In genomic region chrX:135839397-135840391, GRCm38 (mm10) we compare ENCODE assay signal across 8 mouse cellular contexts. TPM values are rescaled to one million over a fixed set of nuclear protein-coding genes. Genes with fewer than 3 reads are reported as not detected.
A peak's percentile ranks its signal among the peaks of the same experiment; 100 is the strongest.
DNase-seq lines count a peak whose midpoint lies in the region; ATAC-seq and TF ChIP-seq lines count a peak whose summit lies in the region.
"Not testable (repeated sequence)": the region's sequence is repeated elsewhere in the genome, so short reads cannot be mapped to it uniquely, and the experiment has no call there.

No protein-coding gene starts in this region.

- not testable (repeated sequence) for TF ChIP-seq POLR2A in MEL (IDR thresholded peaks at IDR 0.05; ENCODE audit: control insufficient read depth in 1 of 2, insufficient read depth in 1 of 2, low read depth in 1 of 2, low read length in 2 of 2, poor library complexity in 1 of 2)

- 23% methylated on average over 14 of the region's 17 CpGs for WGBS in forebrain, embryonic 16.5 days
- WGBS in liver, embryonic 15.5 days (ENCODE audit: insufficient replicate concordance), result 23% methylated on average over 16 of the region's 17 CpGs

- H3K4me1 ChIP-seq in MEL (ENCODE audit: control insufficient read depth in 1 of 2, insufficient read depth in 2 of 2, low read length in 2 of 2); forebrain, embryonic 16.5 days (replicated peaks; ENCODE audit: control insufficient read depth, insufficient read depth, low read length); liver, embryonic 15.5 days (replicated peaks): not testable (repeated sequence)

- peak; percentile 21 for ATAC-seq in forebrain, embryonic 16.5 days
- not testable (repeated sequence) for ATAC-seq in liver, embryonic 15.5 days (ENCODE audit: insufficient read depth)

- peak overlapping the region; percentile 61 for H3K4me2 ChIP-seq in forebrain, embryonic 16.5 days (ENCODE audit: low read length)
- H3K4me2 ChIP-seq in liver, embryonic 15.5 days, result peak overlapping the region; percentile 51

- peak; percentile 26 for TF ChIP-seq RAD21 in MEL (IDR thresholded peaks at IDR 0.05; ENCODE audit: low read depth, low read length)

- not testable (repeated sequence) for H3K27me3 ChIP-seq in MEL (ENCODE audit: control insufficient read depth in 1 of 2, insufficient read depth in 2 of 2, low read length in 2 of 2); forebrain, embryonic 16.5 days (replicated peaks; ENCODE audit: control insufficient read depth, insufficient read depth, low read length); liver, embryonic 15.5 days

- TF ChIP-seq CTCF in MEL (IDR thresholded peaks at IDR 0.05 in 2 of 3, conservative IDR thresholded peaks at IDR 0.05 in 1 of 3; ENCODE audit: control insufficient read depth in 1 of 3, insufficient read depth in 1 of 3, low read depth in 2 of 3, low read length in 3 of 3, poor library complexity in 1 of 3, severe bottlenecking in 1 of 3), result peak; percentile 27 to 49 (median 28); a peak in 4 of 6 replicates

- H3K9me3 ChIP-seq in MEL (replicated peaks; ENCODE audit: insufficient read depth, low read length); forebrain, embryonic 16.5 days (ENCODE audit: control insufficient read depth, low read length); liver, embryonic 15.5 days (replicated peaks): not testable (repeated sequence)

- not testable (repeated sequence) for H3K4me3 ChIP-seq in MEL (ENCODE audit: control insufficient read depth in 1 of 2, insufficient read depth in 1 of 2, low read depth in 2 of 2, low read length in 2 of 2)
- H3K4me3 ChIP-seq in forebrain, embryonic 16.5 days (replicated peaks; ENCODE audit: low read length), result peak overlapping the region; percentile 59
- peak overlapping the region; percentile 17 for H3K4me3 ChIP-seq in liver, embryonic 15.5 days (replicated peaks)

- H3K27ac ChIP-seq in MEL (ENCODE audit: control insufficient read depth, low read depth, low read length); liver, embryonic 15.5 days (replicated peaks): not testable (repeated sequence)
- peak overlapping the region; percentile 33; the same call in 1 of the 2 replicates for H3K27ac ChIP-seq in forebrain, embryonic 16.5 days (ENCODE audit: low read length)

- H3K36me3 ChIP-seq in MEL (ENCODE audit: control insufficient read depth in 1 of 2, insufficient read depth in 2 of 2, low read length in 2 of 2); forebrain, embryonic 16.5 days (ENCODE audit: control insufficient read depth, insufficient read depth); liver, embryonic 15.5 days (replicated peaks): not testable (repeated sequence)

- not testable (repeated sequence) for H3K9ac ChIP-seq in MEL (ENCODE audit: control insufficient read depth, low read depth, low read length, poor library complexity, severe bottlenecking); liver, embryonic 15.5 days
- peak overlapping the region; percentile 62 for H3K9ac ChIP-seq in forebrain, embryonic 16.5 days (replicated peaks; ENCODE audit: low read depth, low read length)

- peak; percentile 50 for DNase-seq in MEL (ENCODE audit: low read depth, low spot score)
- DNase-seq in cerebellum, adult 8-10 months, result peak; percentile 46
- DNase-seq in heart, postnatal 4 days, result peak; percentile 44
- DNase-seq in kidney, postnatal 4 days, result peak; percentile 47 to 61
- DNase-seq in natural killer cell, adult 2 months (ENCODE audit: low spot score in 2 of 2), result peak; percentile 10 to 25
- peak; percentile 29 for DNase-seq in telencephalon, adult 2 months (ENCODE audit: low read depth, low spot score)

- H3K79me2 ChIP-seq in MEL (ENCODE audit: control insufficient read depth, insufficient read depth, low read length, poor library complexity), result not testable (repeated sequence)

- not testable (repeated sequence) for TF ChIP-seq EP300 in MEL (IDR thresholded peaks at IDR 0.05; ENCODE audit: low read depth in 1 of 2, low read length in 2 of 2)

TF ChIP-seq in MEL, 35 proteins besides CTCF, POLR2A, EP300 and RAD21:
- TF ChIP-seq SMC3 (IDR thresholded peaks at IDR 0.05; ENCODE audit: low read depth, low read length), result peak; percentile 25

RNA-seq across cellular contexts. Expression of gene Gprasp2, which starts 0.9 kb away (rescaled TPM):
- not detected in 2 replicates for total RNA-seq in MEL (2012; rRNA removed)
- polyA plus RNA-seq in MEL (2012; ENCODE audit: insufficient read depth in 1 of 2, insufficient read length in 2 of 2, low read depth in 1 of 2, low replicate concordance in 2 of 2, missing spikeins in 1 of 2), result under 1 TPM in 1 of 2 experiments, not detected in 1; 0.31 TPM
- 107 and 144 TPM in 2 replicates for polyA plus RNA-seq in forebrain, embryonic 16.5 days (2015; fragmentation: Nextera tagmentation; extraction: Ambion mirVana)
- 10 to 100 TPM in 1 of 2 experiments, 1 to 10 TPM in 1; 8.0 to 11.9 TPM for total RNA-seq in heart, postnatal 4 days (2021)
- polyA plus RNA-seq in liver, embryonic 15.5 days (2015; fragmentation: Nextera tagmentation; extraction: Ambion mirVana), result 0.74 and 1.2 TPM in 2 replicates

RNA-seq across cellular contexts. Expression of gene Bhlhb9, which starts 42.3 kb away (rescaled TPM):
- total RNA-seq in MEL (2012; rRNA removed), result not detected in 2 replicates
- polyA plus RNA-seq in MEL (2012; ENCODE audit: insufficient read depth in 1 of 2, insufficient read length in 2 of 2, low read depth in 1 of 2, low replicate concordance in 2 of 2, missing spikeins in 1 of 2), result under 1 TPM in 1 of 2 experiments, not detected in 1; 0.01 TPM
- 106 and 110 TPM in 2 replicates for polyA plus RNA-seq in forebrain, embryonic 16.5 days (2015; fragmentation: Nextera tagmentation; extraction: Ambion mirVana)
- 10 to 100 TPM; 47.2 to 61.2 TPM for total RNA-seq in heart, postnatal 4 days (2021)
- 9.9 and 10.0 TPM in 2 replicates for polyA plus RNA-seq in liver, embryonic 15.5 days (2015; fragmentation: Nextera tagmentation; extraction: Ambion mirVana)

Comparison
In these comparisons a context has a peak if more than half of its experiments do, and no peak if none do; other contexts are left out.
1. RNA of gene Gprasp2, which starts 0.9 kb away (polyA plus RNA-seq): 107 to 144 TPM in forebrain, embryonic 16.5 days; 0.74 to 1.2 TPM in liver, embryonic 15.5 days and 0.31 TPM in MEL; every median in the first group is over 10 times any median in the second.
2. RNA of gene Bhlhb9, which starts 42.3 kb away (polyA plus RNA-seq): 106 to 110 TPM in forebrain, embryonic 16.5 days and 9.9 to 10.0 TPM in liver, embryonic 15.5 days; 0.01 TPM in MEL; every median in the first group is over 10 times any median in the second.
3. Peak in every context shown above with its lines, with median percentiles within 50 percentile points of each other: DNase-seq.